Mouse (Mus musculus): ENCODE measurements around the gene Gm28635.

The Gm28635 gene

GRCm38 (mm10) chr2:84677968-84678880 is at the start of gene Gm28635, which contains the start of gene Med19:
Gm28635 (minus strand) TSS chr2:84678041.
Med19 (plus strand) TSS chr2:84678402.
- in situ Hi-C loops (cut with MseI, MboI): no loop called here

DNA sequence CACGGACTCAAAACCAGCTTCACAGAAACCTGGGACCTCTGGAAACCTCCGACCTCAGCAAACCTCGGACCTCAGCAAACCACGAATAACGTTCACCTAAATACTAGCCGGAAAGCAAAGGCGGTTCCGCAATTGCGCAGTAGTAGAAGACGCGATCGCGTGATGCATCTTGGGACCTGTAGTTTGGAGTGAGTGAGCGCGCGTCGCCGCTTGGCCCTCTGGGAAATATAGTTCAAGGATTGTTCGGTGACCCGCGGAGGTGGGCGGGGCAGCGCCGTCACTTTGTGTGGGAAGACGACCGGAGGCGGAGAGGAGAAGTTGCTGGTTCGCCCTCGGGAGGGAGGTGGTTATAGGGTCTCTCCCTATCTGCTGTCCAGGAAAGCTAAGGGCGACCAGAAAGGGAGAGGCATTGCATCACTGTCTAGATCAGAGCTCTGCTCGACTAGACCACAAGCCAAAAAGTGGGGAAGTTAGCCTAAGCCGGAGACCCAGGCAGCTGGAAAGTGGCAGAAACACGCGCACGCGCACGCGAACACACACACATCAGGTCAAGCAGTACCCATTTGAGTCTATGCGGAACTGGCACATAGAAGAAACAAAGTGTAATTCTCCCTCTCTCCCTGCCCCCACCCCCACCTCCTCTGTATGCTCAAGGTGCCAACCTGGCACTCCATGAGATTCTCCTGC is 49.5 kb upstream of the Gm28635 start, which contains the start of gene Clp1:
Gene Clp1, minus strand, starts transcription at position 179 of the 687 bp plus-strand sequence.
- in situ Hi-C loops (cut with MseI, MboI): no loop called here

DNA sequence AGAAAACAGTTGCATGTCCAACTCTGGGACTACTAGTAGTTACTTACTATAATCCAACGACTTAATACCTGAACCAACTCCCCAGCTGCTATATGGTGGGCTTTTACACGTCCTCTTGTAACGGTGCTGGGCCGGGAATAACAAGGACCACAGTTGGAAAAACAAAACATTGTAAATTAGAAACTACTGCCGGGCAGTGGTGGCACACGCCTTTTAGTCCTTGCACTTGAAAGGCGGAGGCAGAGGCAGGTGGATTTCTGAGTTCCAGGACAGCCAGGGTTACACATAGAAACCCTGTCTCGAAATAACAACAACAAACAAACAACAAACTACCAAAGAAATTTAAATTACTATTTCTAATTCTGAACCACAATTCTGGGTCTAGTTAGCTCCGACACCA is 48.9 kb upstream of the Gm28635 start:
- in situ Hi-C loops (cut with MseI, MboI): no loop called here

- in situ Hi-C loops (cut with MseI, MboI): no loop called here
Measured at GRCm38 (mm10) chr2:84725770-84726169, 47.9 kb upstream of the Gm28635 start.

- in situ Hi-C loops (cut with MseI, MboI): no loop called here
Measured at GRCm38 (mm10) chr2:84723856-84724255, 46.0 kb upstream of the Gm28635 start.

GRCm38 (mm10) chr2:84721182-84721581 is 43.3 kb upstream of the Gm28635 start:
- in situ Hi-C loops (cut with MseI, MboI): no loop called here

DNA sequence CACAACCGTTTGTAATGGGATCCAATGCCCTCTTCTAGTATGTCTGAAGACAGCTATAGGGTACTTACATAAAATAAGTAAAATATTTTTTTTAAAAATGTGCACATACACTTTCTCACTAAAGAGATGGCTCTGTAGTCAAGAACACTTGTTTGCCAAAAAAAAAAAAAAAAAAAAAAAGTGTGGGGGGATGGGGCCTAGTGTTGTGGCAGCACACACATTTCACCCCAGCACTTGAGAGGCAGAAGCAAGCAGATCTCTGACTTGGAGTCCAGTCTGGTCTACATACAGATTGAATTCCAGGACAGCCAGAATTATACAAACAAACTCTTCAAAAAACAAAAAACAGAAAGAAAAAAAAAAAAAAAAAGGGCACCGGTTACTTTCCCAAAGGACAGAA is 42.9 kb upstream of the Gm28635 start:
- in situ Hi-C loops (cut with MseI, MboI): no loop called here

DNA sequence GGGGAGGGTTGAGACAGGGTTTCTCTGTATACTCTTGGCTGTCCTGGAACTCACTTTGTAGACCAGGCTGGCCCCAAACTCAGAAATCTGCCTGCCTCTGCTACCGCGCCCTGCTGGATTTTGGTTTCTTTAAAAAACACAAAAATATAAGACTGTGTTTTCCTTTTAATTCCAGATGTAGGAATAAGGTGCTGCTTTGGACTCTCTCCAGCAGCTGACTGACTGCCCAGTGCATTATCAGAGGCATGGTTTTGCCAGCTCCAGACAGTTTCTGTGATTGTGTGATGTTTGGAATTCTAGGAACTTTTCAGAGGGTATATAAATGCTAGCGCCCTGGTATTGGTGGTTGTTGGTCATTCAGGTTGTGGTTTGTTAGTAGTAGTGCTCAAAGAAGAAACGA is 39.5 kb upstream of the Gm28635 start:
- in situ Hi-C loops (cut with MseI, MboI): no loop called here

- in situ Hi-C loops (cut with MseI, MboI): no loop called here
Measured at GRCm38 (mm10) chr2:84716423-84717355, 38.8 kb upstream of the Gm28635 start.

DNA sequence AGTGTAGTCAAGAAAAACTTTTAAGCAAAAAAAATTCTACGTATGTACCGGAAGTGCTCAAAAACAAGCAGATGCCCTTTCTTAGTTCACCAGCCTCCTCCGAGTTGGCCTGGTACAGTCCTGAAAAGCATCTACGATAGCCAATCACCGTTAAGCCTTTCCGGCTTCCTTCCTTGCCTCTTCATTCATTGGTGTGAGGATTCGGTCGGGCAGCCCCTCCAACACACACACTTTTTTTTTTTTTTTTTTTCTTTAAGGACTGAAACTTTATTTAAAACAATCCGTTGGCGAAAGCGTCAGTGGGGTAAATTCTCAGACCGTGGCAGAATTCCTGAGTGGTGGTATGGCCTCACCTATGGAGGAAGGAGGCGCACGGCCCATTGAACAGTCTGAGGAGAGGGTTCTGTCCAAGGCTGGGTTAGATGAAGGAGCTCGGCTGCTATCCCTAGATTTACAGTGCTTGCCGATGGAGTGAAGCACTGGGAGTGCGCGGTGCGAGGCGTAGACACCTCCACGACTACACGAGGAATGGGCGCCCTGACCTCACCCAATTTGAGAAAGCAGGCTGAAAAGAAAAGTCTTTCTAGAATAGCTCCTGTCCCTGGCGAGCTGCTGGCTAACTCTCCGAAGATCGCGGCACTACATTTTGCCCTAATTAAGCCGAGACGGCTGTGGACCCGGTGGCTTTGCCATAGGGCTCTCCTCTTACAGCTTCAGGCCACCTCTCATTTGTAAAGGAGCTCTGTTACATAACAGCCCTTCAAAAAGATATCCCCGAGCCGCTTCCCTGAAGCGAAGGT is 37.9 kb upstream of the Gm28635 start:
- in situ Hi-C loops (cut with MseI, MboI): no loop called here

DNA sequence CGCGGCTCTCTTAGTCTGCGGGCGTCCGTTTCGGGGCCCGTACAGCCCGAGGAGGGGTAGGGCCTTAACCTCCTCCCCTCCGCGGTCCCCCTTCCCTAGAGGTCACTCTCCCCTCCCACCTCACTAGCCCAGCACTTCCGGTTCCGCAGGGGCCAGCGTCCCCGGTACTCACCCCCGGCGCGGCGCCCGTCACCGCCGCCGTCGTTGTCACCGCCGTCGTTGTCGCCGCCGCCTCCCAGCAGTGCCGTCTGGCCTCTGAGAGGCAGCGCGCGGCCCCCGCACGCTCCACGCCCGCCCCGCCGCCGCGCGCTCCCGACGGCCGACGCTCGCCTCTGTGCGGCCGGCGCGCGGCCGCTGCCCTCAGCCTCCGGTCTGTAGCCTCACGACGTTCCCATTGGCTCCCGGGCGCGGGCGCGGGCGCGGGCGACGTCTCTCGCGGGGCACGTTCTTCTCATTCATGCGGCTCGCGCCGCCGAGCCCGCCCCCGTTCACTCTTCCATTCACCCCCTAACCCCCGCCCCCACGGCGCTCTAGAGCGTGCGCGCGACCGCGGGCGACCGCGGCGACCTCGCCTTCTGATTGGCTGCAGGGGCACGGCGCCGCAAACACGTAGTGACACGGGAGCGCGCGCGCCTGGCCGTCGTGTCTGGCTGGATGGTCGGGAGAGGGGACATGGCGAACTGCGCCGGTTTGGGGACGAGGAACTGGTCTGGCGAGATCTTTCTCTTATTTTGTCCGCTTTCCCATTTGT is 37.1 kb upstream of the Gm28635 start, which contains the start of gene Zdhhc5:
Gene Zdhhc5, minus strand, starts transcription at position 370 of the 751 bp plus-strand sequence.
- in situ Hi-C loops (cut with MseI, MboI): no loop called here

DNA sequence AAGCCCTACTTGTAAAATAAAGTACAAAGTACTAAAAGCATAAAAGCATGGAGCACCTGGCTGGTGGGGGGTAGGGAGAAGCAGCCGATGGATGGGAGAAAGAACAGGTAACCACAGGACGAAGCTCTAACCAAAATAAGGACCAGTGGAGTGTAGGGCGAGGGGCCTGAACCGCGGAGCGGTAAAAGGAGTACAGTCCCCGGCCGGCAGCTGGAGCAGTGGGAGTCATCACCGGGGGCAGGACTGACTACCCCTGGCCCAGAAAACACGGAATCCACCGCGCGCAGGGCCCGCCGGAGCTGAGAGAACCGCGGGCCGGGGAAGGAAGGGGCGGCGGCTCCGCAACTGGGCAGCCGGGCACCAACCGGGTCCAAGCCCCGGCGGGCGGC is 36.6 kb upstream of the Gm28635 start:
- in situ Hi-C loops (cut with MseI, MboI): no loop called here

GRCm38 (mm10) chr2:84711898-84712297 is 34.1 kb upstream of the Gm28635 start:
- in situ Hi-C loops (cut with MseI, MboI): no loop called here

DNA sequence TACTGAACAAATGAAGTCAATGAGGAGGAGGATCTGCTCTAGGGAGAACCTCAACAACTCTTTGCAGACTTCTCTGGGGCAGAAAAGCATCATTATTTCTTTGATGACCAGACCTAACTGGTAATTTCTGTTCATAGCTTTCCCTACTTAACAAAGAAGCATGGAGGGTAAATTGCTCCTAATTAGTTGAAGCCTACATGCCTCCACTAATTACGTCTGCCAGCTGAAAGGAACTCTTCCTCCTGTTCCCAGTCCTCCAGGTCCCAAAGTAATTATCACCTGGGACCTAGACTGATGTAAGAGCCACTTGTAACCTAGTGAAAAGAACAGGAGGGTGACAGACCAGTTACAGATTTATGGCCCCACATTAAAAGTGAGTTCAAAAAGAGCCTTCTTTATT is 29.7 kb upstream of the Gm28635 start:
- in situ Hi-C loops (cut with MseI, MboI): no loop called here

- in situ Hi-C loops (cut with MseI, MboI): no loop called here
Measured at GRCm38 (mm10) chr2:84705295-84705694, 27.5 kb upstream of the Gm28635 start.

DNA sequence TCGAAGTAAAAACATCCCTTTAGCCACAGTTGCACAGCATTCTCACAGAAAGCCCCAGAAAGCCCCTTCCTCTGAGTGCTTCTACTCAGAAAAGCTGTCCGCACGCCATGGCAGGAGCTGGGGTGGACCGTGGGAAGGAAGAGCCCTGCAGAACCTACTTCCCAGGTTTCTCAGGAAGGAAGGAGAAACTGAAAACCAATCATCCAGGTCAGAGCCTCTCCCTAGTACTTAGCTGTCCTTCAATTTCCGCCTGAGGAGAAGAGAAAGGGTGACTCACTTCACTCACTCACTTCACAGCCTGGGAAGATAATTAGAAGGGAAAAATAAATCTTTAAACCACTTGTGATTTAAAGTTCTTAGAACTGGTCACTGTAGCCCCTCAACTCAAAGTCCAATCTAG is 26.5 kb upstream of the Gm28635 start:
- in situ Hi-C loops (cut with MseI, MboI): no loop called here

DNA sequence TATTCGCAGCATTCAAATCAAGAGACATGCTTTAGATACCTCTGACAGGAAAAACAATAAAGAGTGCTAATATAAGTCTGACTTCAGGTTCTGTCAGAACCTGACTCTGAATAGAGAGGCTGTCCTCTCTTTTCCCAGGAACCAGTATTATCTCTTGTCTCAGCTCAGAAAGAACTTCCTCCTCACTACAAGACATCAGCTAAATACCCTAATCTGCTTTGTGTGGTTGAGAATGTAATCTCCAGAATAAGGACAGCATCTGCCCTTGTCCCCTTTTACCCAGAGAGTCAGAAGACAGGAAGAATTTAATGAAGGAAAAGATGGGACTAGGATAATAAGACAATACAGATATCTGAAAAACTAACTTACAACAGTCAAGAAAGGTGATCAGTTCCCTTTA is 25.7 kb upstream of the Gm28635 start:
- in situ Hi-C loops (cut with MseI, MboI): no loop called here

- in situ Hi-C loops (cut with MseI, MboI): no loop called here
Measured at GRCm38 (mm10) chr2:84695007-84695695, 17.3 kb upstream of the Gm28635 start.

GRCm38 (mm10) chr2:84690050-84690449 is 12.2 kb upstream of the Gm28635 start:
- in situ Hi-C loops (cut with MseI, MboI): no loop called here

Measured in mouse trophoblast stem cell (cell line).